Mouse (Mus musculus) cerebellum, postnatal 4 days (tissue): ENCODE measurements around the gene Reln.

Source experiments
- DNase-seq, 2 experiments: peaks; one replicate each; pipeline ENCODE4 v3.0.0; 2022; ENCODE audit warnings: low spot score in 2 of 2, mixed read lengths in 1 of 2

Gene Reln

GRCm38 (mm10) chr5:22307853-22308252 is 36.6 kb downstream of the Reln start:
- no peak for DNase-seq

DNA sequence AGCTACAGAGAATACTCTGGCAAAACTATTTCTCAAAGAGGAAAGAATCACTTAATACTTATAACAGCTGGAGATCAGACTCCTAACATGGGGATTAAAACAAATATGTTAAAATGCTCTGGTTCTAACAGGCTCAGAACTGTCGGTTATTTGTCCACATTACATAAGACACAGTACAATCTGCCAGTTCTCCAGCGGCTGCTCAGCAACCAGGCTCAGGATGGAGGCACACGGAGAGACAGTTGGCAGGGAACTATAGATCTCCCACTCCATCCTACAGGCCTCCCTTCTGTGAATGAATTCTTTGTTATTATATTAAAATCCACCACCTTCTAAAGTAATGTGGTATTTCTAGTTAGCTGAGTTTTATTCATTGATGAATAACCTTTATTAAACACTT is 37.4 kb downstream of the Reln start:
- DNase-seq, result no peak

GRCm38 (mm10) chr5:22303709-22304108 is 40.8 kb downstream of the Reln start:
- no peak for DNase-seq

DNA sequence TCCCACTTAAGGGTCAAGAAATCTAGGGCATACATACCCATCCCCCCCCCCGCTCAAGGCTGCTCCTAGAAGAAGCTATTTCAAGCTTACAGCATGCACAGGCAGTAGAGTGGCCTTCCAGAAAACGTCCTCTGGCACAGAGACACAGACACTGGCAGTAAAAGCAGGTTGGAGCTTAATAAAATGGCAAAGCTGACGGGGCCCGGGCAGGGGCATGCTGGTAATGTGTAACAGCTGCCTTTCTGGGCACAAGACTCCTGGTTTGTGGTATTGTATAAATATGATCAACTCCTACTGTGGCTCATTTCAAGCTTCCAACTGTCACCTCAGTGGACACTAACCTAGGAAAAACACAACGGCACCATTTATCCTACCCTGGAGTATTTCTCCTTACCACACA is 42.2 kb downstream of the Reln start:
- DNase-seq, result peak in 1 of 2 experiments; percentile 58

DNA sequence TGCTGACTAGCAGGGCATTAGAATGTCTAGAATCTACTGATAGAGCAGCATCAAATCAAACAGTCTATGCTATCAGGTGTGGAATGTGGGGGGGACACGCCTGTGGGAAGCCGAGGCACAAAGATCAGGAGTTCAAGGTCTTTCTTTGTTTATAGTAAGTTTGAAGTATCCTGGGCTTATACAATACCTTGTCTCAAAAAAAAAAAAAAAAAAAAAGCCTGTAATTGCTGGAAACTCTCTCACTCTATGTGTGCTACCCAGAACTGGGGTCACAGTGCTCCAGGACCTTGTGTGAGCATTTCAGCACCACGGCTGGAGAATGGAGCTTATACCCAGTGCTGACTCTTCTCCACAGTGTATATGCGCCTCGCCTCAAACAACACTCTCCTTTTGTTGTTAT is 43.7 kb downstream of the Reln start:
- no peak for DNase-seq

DNA sequence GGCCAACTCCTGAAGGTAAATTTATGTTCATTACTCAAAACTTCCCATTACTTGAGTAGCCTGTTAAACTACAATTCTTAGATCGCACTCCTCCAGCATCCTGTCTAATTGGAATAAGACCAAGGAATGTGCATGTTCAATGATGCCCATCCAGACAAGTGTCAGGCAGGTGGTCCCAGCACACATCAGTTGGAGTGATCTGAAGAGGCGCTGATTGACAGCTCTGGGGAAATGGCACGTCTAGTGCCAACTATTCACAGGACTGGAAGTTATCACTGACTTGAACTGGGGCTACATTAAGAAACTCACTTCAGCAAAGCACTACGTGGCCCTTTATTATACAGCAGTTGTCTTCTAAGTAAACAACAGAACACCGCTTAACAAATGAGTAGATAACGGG is 44.5 kb downstream of the Reln start:
- DNase-seq, result no peak

GRCm38 (mm10) chr5:22295161-22295560 is 49.3 kb downstream of the Reln start:
- no peak for DNase-seq

DNA sequence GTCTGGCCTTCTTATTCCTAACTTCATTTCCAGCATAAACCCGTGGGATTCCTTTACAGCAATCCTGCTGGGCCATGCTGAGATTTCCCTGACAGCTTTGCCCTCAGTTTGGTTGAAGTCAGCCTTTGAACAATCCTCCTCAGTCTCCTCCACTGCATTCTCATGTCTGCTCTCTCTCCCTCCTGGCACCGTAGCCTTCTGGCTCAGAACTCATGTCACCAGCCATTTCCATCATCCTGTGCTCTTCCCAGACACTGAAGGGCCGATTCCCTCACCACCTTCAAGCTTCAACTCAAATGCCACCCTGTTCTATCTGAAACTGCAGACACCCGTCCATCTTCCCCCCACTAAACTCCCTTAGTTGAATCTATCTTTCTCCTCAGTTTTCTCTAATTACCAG is 53.1 kb downstream of the Reln start:
- no peak for DNase-seq

DNA sequence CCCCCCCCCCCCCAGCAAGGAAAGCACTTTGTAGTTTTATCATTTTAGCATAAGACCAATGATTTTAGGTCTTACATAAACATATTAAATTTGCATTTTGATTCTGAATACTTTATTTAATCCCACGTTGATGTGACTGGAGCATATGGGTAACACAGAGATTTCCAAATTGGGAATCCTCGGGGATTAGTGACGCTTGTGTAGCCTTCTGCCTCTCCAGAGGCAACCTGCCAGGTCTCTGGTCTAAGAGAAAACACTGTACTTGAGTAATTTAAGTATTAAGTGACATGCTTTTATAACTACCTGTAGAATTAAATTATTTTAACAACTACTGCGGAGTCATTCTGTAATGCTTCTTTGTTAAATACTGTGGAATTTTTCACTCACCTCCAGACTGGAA is 59.1 kb downstream of the Reln start:
- no peak for DNase-seq

- no peak for DNase-seq
These were observed 62.3 kb downstream of the Reln start for GRCm38 (mm10) chr5:22282141-22282665.

- no peak for DNase-seq
These were observed 63.9 kb downstream of the Reln start for GRCm38 (mm10) chr5:22280534-22281164.

DNA sequence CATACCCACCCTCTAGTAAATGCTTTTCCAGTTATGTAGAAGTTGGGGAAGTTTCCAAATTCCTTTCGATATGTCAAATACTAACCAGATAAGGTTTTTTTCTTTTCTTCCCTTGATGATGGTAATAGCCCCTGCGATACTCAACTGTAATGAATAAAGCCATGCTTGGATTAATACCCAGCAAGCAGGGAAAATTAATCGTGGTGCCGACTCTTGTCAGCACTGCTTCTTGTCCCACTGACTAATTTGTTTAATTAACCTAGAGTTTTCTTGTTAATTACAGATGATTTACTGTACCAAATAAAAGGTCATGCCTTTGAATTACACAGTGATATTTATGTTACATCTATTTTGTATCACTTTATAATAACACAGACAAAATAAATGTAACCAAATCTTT is 65.3 kb downstream of the Reln start:
- DNase-seq, result no peak

- no peak for DNase-seq
These were observed 70.4 kb downstream of the Reln start for GRCm38 (mm10) chr5:22274134-22274533.

- DNase-seq, result no peak
These were observed 77.8 kb downstream of the Reln start for GRCm38 (mm10) chr5:22266489-22267301.

DNA sequence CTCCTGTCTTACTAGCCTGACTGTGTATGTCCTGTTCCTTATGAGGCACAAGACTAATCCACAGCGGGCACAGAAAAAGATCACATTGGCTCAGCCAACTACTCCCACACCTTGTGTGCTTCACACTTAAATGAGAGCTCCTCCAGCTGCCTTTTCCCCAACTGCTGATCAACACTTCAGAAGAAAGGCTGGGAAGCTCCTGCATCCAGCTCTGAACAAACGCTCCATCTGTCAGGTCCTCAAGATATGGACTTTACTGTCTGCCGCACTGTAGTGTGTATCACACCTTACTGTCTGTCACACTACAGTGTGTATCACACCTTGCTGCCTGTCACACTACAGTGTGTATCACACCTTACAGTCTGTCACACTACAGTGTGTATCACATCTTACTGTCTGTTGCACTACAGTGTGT is 82.1 kb downstream of the Reln start:
- no peak for DNase-seq

DNA sequence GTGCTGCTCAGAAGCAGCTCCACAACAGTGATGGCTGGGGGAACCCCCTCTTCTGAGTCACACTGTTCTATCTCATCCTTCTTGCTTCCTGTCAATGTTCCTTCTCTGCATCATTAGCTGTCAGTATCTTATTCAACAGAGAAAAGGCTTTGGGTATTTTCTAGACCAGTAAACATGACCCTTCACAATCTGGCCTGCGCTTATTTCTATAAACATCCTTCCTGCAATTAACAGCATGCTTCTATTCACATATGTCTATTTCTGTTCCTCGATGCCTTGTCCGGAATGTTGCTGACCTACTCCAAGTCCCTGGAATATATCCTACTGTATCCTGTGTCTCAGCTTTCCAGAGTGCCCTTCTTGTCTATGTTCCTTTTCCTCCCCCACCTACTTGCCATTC is 89.2 kb downstream of the Reln start:
- no peak for DNase-seq

DNA sequence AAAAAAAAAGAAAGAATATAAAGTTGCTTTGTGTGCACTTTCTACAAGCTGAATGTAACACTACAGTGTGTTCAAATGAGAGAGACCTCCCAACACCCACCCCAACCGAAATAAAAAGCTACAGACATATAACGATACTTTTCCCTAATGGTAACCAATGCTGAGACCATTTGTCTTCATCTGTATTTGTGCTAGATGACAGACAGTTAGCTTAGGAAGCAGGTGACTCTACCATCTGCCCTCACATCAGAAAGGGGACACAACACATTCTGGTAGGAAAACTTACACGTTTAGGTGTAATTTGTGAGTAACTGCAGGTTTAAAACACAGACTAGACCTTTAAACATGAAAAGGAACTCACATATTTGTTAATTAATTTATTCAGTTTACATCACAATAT is 90.6 kb downstream of the Reln start:
- DNase-seq, result no peak

DNA sequence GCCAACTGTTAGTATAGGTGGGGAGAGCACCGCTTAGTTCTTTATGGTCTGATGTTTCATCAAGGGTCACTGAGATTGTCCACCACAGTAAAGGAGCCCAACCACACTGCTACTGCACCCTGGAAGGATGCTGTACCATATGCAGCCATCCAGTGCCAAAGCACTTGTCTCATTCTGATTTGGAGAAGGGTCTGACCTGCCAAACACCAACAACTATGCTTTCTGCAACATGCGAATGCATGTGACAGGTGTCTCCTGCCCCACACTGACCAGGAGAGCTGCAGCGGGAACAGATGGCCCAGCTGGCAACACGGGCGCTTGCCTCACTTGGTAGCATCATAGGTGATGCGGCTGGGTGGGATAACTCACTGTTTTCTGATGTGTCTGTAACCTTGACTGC is 91.2 kb downstream of the Reln start:
- DNase-seq, result peak in 1 of 2 experiments; percentile 42

DNA sequence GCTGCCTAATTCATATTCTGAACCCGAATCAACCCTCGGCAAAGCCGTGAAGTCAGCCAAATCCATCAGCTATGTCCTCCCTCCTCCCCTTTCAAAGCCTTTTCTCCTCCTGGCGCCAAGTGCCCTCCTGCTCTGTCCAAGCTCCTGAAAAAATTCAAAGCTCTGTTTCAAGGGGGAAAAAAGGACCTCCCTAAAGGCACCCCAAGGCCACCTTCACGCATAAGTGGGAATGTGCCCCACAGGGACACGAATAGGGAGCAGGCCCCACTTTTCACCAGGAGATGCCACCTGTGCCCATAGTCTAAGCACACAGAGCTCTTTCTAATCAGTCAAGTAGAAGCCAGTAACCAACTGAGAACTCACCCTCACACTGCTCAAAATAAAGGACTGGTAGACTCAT is 96.7 kb downstream of the Reln start:
- peak; percentile 21 to 47 for DNase-seq

- no peak for DNase-seq
These were observed 99.4 kb downstream of the Reln start for GRCm38 (mm10) chr5:22245056-22245455.

DNA sequence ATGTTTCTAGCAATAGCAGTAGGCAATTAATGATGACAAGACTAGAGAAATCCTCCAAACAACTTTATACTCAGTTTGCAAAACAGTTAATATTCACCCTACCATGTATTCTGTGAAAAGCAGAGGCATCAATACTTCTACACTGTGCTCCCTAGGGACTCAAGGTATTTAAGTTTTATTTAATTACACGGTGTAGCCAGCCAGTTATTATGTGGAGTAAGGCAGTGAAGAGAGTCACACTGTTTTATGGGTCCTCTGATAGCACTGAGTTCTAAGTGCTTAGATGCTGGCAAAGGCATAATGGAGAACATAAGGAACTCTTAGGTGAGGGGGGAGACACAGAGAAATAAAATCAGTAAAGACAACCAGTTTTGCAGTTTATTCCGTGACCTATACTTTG is 101.0 kb downstream of the Reln start:
- DNase-seq, result no peak

DNA sequence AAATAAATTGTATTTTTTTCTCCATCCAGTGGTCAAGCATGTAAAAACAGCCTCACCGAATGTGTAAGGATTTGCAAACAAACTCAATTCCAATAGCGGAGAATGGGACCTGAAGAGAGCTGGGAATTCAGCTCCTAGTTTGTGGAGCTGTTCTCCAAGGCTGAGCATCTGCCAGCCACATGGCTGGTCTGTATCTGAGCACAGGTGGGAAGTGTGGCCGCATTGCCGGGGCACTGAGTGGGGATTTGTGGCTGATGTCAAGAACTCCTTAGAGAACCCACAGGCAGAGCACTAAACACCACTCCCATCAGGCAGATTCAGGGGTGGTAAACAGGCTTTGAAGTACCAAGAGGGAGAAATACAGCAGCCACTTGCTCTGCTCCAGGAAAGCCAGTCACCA is 102.9 kb downstream of the Reln start:
- DNase-seq, result no peak

DNA sequence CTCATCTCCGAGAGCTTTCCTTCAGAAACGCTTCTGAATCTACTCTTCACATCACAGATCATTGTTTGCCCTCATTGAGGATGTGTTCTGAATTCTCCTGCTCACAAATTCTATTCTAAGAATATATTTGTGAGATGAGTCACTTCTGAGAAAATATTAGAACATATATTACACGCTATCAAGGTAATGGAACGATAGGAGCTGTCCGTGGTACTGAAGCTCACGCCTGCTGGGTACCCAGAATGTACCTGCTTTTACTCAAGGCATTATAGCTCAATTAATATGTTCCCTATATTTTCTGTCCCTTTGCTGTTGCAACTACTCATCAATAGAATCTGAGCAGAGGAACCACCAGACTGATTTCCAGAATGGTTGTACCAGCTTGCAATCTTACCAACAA is 107.7 kb downstream of the Reln start:
- DNase-seq, result no peak
